Mouse (Mus musculus) adrenal gland, postnatal 4 days (tissue): ENCODE results near the gene Cox20. TPM values are rescaled to one million over a fixed set of nuclear protein-coding genes. Genes with fewer than 3 reads are reported as not detected.
A peak's percentile ranks its signal among the peaks of the same experiment; 100 is the strongest.
"Not testable (repeated sequence)": the region's sequence is repeated elsewhere in the genome, so short reads cannot be mapped to it uniquely, and the experiment has no call there.

Experiments
- DNase-seq, 2 experiments: peaks; one replicate each; pipeline ENCODE4 v3.0.0; 2021 to 2022; ENCODE audit warnings: low spot score in 2 of 2, mixed read lengths in 2 of 2
- microRNA-seq: library from miRNA; unstranded; fragments of <30 nt; microRNA quantifications from one replicate; pipeline ENCODE4 v1.2.0, GENCODE M21; 2021
- total RNA-seq, 2 experiments: library from RNA; stranded (reverse); gene quantifications; 2 replicates each; pipeline ENCODE4 v1.2.3; 2021

The Cox20 gene
- total RNA-seq, 2 experiments from 2014 or later: 76.2 to 81.3 TPM

DNA sequence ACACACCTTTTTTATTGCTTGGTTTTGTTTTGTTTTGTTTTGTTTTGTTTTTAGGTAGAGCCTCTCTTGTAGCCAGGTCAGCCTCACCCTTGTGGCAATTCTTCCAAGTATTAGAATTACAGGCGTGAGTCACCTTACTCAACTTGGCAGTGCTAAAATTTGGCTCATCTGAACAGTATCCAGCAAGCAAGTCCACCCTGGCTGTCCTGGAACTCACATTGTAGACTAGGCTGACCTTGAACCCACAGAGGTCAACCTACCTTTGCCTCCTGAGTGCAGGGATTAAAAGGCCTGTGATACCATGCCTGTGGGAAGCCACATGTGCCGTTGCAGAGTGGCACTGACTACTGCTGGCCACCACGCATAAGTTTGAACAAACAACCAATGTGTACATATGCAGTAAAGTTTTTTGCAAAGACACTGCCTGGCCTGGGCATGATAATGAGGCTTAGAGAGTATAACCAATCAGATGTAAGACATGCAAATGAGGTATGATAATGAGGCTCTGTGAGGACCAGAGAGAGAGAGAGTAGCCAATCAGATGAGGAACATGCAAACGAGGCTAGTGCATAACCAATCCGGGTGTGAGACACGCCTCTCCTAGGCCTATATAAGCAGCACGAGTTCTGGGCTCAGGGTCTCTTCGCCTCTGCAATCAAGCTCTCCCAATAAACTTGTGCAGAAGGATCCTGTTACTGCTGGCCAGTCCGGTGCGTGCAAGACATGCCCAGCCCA is 25.3 kb downstream of the Cox20 start:
- DNase-seq: not testable (repeated sequence)

DNA sequence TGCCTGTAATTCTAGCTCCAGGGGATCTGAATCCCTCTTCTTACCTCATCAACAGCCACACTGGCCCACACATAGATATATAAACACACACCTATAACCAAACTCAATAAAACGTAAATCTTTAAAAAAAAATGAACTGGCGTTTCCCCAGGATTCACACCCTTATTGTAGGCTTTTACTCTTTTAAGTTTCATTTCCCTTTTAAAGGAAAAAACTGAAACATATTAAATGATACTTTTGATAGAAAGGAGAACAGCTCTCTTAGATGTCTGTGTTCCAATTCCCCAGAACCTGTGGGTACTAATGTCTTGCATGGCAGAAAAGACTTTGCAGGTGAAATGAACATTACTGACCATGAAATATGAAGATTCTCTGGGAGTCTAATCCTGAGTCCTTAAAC is 31.9 kb downstream of the Cox20 start:
- no peak for DNase-seq

DNA sequence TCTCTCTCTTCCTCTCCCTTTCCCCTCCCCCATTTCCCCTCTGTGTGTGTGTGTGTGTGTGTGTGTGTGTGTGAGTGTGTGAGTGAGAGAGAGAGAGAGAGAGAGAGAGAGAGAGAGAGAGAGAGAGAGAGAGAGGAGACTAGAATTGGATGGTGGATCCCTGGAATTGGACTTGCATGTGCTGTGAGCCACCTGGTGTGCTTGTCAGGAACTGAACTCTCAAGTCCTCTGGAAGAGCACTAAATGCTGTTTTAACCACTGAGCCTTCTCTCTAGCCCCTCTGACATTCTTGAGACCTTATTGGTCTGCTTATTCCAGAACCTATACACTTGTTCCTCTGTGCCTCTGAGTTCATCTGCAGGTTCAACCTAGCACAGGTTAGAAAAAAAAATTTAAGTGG is 32.7 kb downstream of the Cox20 start:
- DNase-seq: no peak

DNA sequence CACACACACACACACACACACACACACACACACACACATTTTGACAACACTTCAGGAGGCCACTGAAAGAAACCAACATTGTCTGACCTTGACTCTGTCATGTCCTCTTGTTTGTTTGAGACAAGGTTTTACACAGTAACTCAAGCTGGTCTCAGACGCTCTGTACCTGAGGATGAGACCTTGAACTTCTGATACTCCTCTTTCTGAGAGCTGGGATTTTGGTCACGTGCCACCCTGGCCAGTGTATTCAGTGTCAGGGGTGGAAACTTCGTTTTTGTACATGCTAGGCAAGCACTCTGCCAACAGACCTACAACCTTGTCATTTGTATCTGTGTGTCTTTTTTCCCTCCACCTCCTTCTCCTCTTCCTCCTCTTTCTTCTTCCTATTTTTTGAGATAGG is 35.6 kb downstream of the Cox20 start:
- no peak for DNase-seq

DNA sequence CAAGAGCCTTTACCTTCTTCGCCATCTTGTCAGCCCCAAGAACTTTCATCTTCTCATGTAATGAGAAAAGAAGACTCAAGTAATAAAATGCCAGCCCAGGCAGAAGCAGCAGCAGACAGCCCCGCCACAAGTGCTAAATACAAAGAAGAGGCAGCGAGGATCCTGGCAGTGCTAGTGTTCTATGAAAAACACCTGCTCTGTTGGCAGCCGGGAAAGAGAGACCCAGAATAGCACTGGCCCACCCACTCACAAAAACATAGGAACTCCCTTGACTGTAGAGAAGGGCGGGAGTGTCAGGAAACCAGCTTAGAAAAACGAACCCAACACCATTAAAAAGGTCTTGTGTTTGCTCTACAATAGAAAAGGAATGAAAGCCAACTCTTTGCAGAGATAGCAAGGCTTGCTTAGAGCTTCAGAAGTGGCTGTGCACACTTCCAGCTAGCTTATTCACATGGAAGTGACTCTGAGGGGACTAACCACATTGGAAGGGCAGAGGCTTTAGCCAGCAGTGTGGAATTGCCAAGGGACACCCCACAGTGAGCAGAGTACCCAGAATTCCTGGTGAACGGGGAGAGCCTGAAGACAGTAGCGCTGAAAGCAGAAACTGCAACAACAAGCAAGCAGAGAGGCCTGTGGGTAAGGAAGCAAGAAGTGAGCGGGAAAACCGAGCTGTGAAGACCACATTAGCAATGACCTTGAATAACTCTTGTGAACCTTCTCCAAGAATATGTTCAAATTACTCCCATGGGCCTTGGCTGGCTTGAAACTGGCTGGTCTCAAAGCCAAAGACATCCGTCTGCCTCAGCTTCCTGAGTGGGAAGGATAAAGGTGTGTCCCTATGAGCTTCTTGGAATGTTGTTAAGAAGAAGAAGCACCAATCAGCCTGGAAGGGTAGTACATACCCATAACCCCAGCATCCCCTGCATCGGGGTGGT is 39.1 kb downstream of the Cox20 start:
- DNase-seq: no peak

DNA sequence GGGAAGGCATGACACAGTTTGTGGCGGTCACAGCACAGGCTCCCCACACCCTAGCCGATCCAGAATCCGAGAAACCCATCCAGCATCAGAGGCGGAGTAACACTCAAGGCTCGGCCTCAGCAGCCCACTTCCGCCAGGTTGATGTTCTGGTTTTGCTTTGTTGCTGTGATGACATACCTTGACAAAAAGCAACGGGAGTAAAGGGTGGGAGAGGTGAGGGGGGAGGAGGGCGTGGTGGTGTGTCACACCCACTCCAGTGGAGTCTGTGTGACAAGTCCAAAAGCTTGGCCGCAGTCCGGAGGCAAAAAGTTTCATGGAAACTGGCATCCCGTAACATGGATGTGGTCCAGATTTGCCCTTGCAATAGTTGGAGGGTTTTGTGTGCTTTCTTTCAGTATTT is 41.3 kb downstream of the Cox20 start:
- DNase-seq: no peak

DNA sequence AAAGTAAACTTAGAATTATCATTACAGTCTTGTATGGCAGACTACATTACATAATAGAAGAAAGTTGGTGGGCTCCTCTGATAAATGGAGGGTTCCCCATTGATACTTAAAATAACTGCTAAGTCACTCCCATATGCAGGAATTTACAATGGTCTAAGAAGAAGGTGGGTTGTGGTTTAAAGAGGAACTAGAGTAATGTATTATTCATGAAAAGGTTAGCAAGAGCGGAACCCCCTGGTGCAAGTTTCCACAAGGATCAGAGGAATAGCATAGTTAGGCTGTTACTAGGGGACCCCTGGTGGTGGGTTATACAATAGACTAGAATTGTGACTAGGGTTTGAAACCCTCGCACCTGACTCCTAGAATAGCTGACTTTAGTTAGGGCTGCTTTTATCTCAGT is 41.8 kb downstream of the Cox20 start:
- no peak for DNase-seq

DNA sequence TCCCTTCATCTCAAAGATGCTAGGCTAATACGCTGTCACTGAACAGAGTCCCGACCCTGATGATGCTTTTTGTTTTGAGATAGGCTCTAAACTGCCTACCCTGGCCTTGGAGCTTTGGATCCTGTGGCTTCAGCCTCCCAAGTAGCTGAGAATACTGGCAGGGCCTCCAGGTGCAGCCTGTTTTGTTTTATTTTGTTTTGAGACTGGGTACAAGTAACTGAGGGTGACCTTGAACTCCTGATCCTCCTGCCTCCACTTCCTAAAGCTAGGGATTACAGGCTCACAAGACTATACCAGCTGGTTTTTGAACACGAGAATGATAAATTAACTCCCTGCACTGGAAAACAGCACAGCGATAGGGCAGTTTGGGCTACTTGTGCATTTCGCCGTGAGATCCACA is 46.2 kb downstream of the Cox20 start:
- no peak for DNase-seq

DNA sequence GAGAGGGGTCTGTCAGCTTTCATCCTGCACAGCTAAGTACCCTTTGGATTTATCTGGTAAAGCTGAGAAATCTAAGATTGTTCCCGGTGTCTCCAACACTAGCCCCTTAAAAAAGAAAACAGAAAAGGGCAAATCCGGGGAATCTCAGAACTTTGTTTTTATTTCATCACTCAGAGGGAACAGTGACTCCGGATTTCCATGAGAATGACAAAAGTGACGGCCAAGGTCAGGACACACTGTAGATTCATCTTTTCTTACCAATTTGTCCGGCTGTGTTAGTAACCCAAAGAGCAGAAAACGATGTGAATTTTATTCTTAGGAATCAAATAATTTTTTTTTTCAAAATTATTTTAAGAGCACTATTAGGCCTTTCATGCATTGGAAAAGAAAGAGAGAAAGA is 49.2 kb downstream of the Cox20 start:
- no peak for DNase-seq

DNA sequence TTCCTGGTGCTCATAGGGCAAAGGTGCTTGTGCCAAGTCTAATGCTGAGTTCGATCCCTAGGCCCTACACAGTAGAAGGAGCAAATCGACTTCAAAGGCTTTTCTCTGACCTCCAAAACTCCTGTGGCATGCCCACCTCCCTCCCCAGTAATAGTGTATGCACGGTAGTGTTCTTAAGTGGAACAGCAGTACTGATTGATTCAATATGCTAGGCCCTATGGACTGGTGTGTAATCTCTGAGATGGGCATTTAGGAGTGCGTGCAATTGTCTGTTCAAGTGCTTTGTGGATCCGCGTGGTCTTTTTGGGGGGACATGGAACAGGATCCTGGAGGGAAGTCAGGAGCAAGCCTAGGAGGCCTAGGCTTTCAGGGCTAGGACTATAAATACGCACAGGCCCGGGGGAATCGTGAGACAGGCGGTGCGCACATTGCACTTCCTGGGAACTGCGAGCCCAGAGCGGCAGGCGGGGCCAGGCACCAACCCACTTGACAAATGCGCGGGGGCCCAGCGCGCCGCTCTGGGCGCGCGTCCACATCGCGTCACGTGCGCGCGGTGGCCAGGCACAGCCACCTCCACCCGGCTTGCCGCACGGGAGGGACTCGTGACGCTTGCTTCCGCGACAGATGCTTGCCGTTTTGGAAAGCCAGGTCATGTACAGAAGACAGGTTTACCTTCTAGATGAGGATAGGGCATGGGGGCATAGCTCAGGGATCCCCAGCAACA is 49.8 kb downstream of the Cox20 start:
- DNase-seq: peak; percentile 76 to 79

DNA sequence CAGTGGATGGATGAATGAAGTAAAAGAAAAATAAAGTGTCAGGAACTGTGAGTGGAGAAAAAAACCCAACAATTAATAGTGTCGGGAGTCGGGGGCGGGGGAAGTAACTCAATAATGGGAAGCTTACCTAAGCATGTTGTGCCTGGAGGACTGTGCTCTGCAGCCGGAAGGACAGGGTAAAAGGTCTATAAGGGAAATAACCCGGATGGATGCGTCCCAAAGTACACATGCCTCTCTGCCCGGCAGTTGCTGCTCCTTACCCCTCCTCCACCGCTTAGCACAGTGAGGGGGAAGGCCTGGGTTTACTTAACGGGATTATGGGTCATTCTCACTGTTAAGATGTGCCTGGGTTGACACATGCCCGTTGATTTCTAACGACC is 50.3 kb downstream of the Cox20 start:
- DNase-seq: peak in 1 of 2 experiments; percentile 29

Small RNA genes within 50 kb of the gene (microRNA-seq; reads per million reads assigned to microRNA genes)
- gene Gm27458: not detected

Other genes starting within 250 kb of the Cox20 start
- gene Desi2, start 131.7 kb upstream of the Cox20 start, total RNA-seq: 10 to 100 TPM; 26.7 to 28.7 TPM
- gene Hnrnpu, start 18.7 kb downstream of the Cox20 start, total RNA-seq: 100 to 1,000 TPM; 475 to 530 TPM
- gene Efcab2, start 87.0 kb downstream of the Cox20 start, total RNA-seq: 1 to 10 TPM; 3.7 to 4.1 TPM
- 10 to 100 TPM in 1 of 2 experiments, 1 to 10 TPM in 1; 7.3 to 16.2 TPM for gene Kif26b, start 210.0 kb downstream of the Cox20 start, total RNA-seq